Mouse (Mus musculus): ENCODE data around the gene Ranbp3.

GRCm38 (mm10) chr17:56744173-56744572 lies 71.1 kb downstream of the Ranbp3 start:
- no peak for TF ChIP-seq CTCF (IDR thresholded peaks at IDR 0.05; ENCODE audit: control insufficient read depth, insufficient read depth, insufficient replicate concordance, low read depth, low read length)
- TF ChIP-seq POLR2A (IDR thresholded peaks at IDR 0.05; ENCODE audit: control insufficient read depth, low read depth, low read length), result no peak
